Mouse (Mus musculus) layer of hippocampus, adult 9-10 months (tissue): ENCODE measurements around the gene Olfr353.

ENCODE experiments used
- DNase-seq: peaks from one replicate; pipeline ENCODE4 v3.0.0; 2022; ENCODE audit warnings: low spot score

The Olfr353 gene

DNA sequence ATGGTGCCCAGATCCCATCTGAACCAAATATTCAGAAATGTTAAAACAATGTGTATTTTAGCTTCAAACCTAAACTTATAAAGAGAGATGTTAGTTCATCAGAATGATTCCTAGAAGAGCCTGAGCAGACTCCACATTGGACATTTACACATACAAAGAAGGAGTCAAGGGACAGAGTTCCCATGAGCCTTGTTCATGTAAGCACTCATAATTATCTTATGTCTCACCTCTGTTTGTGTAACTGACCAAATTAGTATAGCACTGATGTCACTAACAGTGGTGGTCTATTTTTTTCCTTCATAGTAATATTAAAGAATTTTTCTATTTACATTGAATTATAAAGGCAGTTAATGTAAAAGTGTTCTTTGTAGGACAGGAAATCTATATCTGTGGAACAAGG, at the start of gene Olfr353:
Olfr353 (minus strand) TSS at position 101 of the 400 bp plus-strand sequence.
- no peak for DNase-seq

DNA sequence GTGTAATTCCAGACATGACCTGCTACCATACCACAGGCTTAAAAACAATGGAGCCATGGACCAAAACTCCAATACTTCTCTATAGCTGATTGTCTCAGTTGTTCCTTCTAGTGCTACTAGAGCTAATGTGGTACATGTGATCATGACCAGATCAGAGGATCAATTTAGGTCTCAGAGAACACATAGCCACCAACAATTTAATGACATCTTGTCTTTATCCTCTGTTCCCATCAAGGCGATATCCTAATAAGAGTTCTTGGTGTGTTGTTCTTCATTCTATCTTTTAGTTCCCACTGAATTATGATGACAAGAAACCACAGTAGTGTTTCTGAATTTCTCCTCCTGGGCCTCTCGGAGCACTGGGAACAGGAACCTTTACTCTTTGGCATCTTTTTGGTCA, 44.1 kb upstream of the Olfr353 start, which contains the start of gene Olfr356:
Olfr356 (plus strand) TSS at position 301 of the 400 bp plus-strand sequence.
- no peak for DNase-seq

DNA sequence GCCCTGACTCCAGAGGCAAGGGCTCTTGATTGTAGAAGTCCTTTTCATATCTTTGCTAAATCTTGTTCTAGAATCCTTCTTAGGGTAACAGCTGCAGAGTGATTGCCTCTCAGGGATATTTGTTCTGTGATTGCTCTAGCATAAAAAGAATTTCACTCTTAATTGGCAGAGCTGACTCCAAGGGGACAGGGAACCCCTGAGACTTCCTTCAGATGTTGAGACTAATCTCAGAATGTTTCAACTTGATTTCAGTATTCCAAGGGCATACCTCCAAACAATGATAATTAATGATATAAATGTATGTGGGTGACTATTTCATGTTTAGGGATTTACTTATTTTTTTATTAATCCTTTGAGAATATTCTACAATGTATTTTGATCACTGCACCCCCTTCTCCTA, 36.1 kb upstream of the Olfr353 start, which contains the start of gene Olfr355:
Olfr355 (minus strand) TSS at position 101 of the 400 bp plus-strand sequence.
- no peak for DNase-seq

DNA sequence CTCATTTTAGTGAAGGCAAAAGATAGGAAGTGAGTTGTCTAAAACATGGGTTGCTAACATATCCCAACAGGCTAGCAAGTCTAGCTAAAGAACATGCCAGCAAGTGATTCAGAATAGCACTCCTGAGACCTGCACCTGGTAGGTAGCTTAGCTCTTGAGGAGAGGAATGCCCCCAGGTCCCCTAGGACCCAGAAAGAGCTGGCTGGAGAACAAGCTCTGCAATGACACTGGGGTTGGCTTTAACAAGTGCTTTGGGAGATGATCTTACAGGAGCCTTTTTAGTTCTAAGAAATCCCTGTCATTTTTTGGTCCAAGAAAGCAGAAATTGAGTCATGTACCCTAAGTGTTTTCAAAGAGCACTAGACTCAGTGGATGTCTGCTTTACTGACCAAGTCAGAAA, 12.6 kb upstream of the Olfr353 start, which contains the start of gene Olfr354:
Olfr354 (plus strand) TSS at position 301 of the 400 bp plus-strand sequence.
- no peak for DNase-seq

DNA sequence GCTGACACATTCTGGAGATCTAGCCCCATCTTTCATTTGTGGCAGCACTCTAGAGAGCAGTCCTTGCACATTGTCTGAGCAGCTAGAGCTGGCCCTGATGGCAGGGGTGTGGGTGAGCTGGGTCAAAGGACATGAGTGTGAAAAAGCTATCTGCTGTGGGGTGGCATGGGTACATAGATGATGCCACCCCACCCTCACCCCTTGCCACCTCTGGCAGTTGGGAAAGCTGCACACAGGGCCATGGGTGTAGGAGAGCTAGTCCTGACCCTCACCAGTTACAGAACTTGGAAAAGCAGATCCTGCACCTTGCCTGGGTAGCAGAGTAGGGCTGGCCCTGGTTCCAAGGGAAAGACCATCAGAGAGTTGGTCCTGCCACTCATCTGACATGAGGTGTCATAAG, 4.4 kb upstream of the Olfr353 start:
- no peak for DNase-seq

DNA sequence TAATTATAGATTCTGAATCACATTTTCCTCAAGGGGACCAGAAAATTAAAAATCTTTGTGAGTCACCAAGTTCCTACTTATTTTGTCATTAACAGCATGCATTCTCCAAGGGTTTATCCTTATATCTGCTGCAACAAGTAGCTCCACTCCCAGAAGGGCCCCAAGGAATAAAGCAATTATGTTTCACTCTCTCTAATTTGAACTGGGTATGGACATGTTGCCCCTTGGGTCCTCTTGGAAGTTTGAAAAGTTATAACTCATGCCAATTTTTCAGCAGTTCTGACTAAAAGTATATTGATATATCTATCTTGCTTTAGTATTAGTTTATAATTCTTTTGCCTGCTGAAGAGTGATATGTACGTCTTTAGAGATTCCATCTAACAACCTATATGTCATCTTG, 24.6 kb downstream of the Olfr353 start, which contains the start of gene Olfr352:
Olfr352 (plus strand) TSS at position 301 of the 400 bp plus-strand sequence.
- DNase-seq = no peak

DNA sequence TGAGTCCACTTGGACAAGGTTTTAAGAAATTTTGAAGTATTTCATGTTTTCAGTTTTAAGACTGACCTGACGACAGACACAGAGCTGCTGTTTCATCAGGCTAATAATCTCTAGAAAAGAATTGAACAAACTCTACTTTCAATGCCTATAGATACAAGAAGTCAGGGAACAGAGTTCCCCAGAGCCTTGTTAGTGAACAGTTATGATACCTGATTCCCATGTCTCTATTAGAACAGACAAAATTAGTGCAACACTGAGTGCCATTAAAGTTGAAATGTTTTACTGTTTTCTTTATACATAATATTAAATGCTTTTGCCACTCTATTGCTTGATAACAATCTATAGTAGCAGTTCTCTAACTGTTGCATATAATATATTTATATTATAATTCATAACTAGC, 30.2 kb downstream of the Olfr353 start, which contains the start of gene Olfr351:
Olfr351 (minus strand) TSS at position 101 of the 400 bp plus-strand sequence.
- DNase-seq = no peak

DNA sequence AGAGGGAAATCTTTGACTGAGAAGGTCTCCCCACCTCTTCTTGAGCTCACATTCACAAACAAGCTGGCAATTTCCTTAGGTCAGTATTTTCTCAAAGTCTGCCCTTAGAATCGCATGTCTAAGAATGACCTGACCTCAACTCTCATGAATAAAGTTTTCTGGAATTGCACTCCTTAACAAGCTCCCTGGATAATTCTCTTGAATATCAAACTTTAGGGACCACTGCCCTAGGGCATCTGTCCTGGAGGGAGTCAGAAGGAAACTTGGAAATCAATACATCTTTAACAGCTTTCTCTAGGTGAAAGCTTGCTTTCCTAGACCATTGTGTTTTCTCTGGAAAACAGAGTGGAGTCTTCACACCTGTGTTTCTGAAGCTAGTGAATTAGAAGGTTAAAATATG, 46.7 kb downstream of the Olfr353 start, which contains the start of gene Olfr350:
Olfr350 (plus strand) TSS at position 301 of the 400 bp plus-strand sequence.
- no peak for DNase-seq
